Mouse (Mus musculus) stomach, postnatal 0 days (tissue): Measurements from ENCODE around the gene Apoe.

ENCODE experiments used
- CTCF ChIP-seq: IDR thresholded peaks from 2 replicates; pipeline ENCODE4 v1.5.1; 2016; ENCODE audit warnings: antibody characterized with exemption, low read depth, mild to moderate bottlenecking, moderate library complexity
- EP300 ChIP-seq: optimal IDR thresholded peaks from 2 replicates; pipeline ENCODE3; 2016; ENCODE audit warnings: antibody characterized with exemption

DNA sequence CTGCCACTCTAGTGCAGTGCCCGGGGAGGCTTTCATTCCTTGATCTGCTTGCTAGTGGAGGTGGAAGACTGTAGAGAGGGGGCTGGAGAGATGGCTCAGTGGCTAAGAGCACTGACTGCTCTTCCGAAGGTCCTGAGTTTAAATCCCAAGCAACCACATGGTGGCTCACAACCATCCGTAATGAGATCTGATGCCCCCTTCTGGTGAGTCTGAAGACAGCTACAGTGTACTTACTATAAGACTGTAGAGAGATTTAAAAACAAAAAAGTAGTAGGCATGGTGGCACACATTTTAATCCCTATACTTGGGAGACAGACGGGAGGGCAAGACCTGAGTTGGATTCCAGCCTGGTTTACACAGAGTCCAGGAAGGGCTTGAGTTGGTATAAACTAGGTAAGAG, 13.4 kb upstream of the Apoe start:
- TF ChIP-seq CTCF (peak; percentile 72), EP300 (no peak)
